Mouse (Mus musculus): Measurements from ENCODE around the gene Psmd2. TPM values are rescaled to one million over a fixed set of nuclear protein-coding genes. Genes with fewer than 3 reads are reported as not detected.

Psmd2 gene
- 527 and 536 TPM in 2 replicates for polyA plus RNA-seq (2016; fragmentation: Nextera tagmentation; extraction: Ambion mirVana)

DNA sequence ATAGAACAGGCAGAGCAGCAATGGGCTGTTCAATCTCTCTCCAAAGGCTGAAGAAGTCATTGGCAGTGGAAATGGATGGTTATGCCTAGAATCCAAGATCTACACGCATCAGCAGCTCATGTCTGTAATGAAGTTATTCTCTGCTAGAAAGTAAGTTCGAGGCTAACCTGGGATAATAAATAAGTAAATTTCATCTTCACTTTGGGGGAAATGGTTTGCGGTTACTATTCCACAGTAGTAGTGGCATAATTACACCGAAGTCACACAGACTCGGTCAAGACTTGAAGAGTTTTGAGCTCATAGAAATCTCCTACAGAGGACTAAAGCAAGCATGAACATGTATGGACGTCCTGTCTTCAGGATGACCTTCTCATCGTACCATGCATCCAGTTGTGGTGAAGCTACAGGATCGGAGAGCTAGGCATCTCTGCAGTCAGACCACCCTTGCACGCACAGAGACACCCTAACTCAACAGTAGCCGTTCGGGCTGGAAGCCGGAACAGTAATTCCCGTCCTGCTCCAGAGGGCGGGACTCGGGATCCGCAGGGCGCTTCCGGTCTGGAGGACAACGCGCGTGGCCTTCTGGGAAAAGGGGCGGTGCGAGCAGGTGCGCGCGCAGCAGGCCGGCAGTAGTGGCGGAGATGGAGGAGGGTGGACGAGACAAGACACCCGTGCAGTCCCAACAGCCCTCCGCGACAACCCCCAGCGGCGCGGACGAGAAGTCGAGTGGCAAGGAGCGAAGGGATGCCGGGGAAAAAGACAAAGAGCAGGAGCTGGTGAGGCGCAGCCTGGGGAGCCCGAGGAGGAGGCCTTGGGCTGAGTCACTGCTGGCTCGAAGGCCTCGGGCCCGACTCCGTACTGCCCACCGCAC lies at the start of gene Psmd2:
Gene Psmd2, plus strand, starts transcription at position 577 of the 871 bp plus-strand sequence.
- H3K4me1 ChIP-seq = peaks cover 17% of the 10 kb centered on the region
- H3K27ac ChIP-seq (replicated peaks) = peak within 1 kb of the TSS; percentile 90
- peak within 1 kb of the TSS; percentile 95 for H3K4me3 ChIP-seq
- no peaks in the 10 kb centered on the region for H3K27me3 ChIP-seq (ENCODE audit: low read depth, poor library complexity, severe bottlenecking)
- DNase-seq (ENCODE audit: low spot score) = peak; percentile 96
- H3K36me3 ChIP-seq = peaks cover 32% of the 10 kb centered on the region
- no peaks in the 10 kb centered on the region for H3K9me3 ChIP-seq (replicated peaks)
- WGBS = 2% methylated on average over 46 of the region's 46 CpGs

- no peaks in the 10 kb centered on the region for H3K9me3 ChIP-seq (replicated peaks)
- 89% methylated on average over 9 of the region's 9 CpGs for WGBS
Measured at GRCm38 (mm10) chr16:20604705-20605104, 46.7 kb upstream of the Psmd2 start.

GRCm38 (mm10) chr16:20610501-20611356 lies 40.7 kb upstream of the Psmd2 start:
- H3K4me1 ChIP-seq = peaks cover 37% of the 10 kb centered on the region
- WGBS = under 1% methylated on average over 28 of the region's 28 CpGs
- H3K27ac ChIP-seq (replicated peaks) = peak overlapping the region; percentile 96
- H3K36me3 ChIP-seq = peaks cover 37% of the 10 kb centered on the region
- peak overlapping the region; percentile 91 for H3K4me3 ChIP-seq
- no peaks in the 10 kb centered on the region for H3K27me3 ChIP-seq (ENCODE audit: low read depth, poor library complexity, severe bottlenecking)
- peak; percentile 83 for DNase-seq (ENCODE audit: low spot score)
- no peaks in the 10 kb centered on the region for H3K9me3 ChIP-seq (replicated peaks)

More at GRCm38 (mm10) chr16:20604705-20605104, 46.7 kb upstream of the Psmd2 start:
- Histone ChIP-seq H3K27ac (replicated peaks) (no peak overlapping the region), H3K4me3 (no peak overlapping the region), H3K36me3 (peaks cover 56% of the 10 kb centered on the region), H3K27me3 (ENCODE audit: low read depth, poor library complexity, severe bottlenecking) (no peaks in the 10 kb centered on the region), H3K4me1 (peaks cover 15% of the 10 kb centered on the region)
- no peak for DNase-seq (ENCODE audit: low spot score)

DNA sequence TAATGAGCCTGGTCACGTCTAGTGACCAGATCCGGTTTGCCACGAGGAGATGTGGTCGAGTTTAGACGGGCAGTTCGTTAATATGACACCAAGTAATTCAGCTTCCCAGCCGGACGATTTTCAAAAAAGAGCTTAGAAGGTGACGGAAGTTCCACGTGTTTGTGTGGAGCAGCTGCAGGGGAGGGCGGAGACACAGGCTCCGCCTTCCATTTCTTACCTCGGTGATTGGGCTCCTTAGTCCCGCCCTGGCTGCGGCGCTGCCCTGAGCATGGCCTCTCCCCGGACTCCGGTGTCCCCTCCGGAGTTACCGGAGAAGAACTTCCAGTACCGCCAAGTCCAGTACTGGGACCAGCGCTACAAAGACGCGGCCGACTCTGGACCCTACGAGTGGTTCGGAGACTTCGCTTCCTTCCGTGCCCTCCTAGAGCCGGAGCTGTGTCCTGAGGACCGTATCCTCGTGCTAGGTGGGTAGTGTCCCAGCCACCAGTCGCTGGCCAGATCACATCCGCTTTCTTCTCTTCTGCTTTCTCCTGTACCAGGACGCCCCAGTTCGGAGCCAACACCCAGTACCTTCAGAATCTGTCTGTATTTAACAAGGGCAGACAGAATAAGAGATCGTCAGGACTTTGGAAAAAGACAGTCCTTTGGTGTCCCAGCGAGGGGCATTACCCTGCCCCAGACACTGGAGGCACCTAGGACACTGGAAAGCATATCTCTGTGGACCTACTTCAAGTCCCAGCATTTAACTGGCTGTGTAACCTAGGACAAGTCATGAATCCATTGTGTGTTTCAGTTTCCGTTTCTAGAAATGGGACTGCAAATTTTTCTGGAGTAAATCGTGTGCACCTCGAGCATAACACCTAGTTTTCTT lies 39.9 kb upstream of the Psmd2 start, which contains the start of the genes Eef1akmt4, Gm49333 and Alg3:
Gene Eef1akmt4, plus strand, starts transcription at position 237 of the 871 bp plus-strand sequence.
Gene Gm49333, plus strand, starts transcription at position 254 of the 871 bp plus-strand sequence.
Gene Alg3, minus strand, starts transcription at position 379 of the 871 bp plus-strand sequence.
- Histone ChIP-seq H3K4me1 (peaks cover 37% of the 10 kb centered on the region), H3K27me3 (ENCODE audit: low read depth, poor library complexity, severe bottlenecking) (no peaks in the 10 kb centered on the region), H3K27ac (replicated peaks) (peak within 1 kb of the TSS; percentile 96), H3K4me3 (peak within 1 kb of the TSS; percentile 91), H3K36me3 (peaks cover 33% of the 10 kb centered on the region), H3K9me3 (replicated peaks) (no peaks in the 10 kb centered on the region)
- DNase-seq (ENCODE audit: low spot score) = peak; percentile 90
- WGBS = 2% methylated on average over 41 of the region's 41 CpGs

DNA sequence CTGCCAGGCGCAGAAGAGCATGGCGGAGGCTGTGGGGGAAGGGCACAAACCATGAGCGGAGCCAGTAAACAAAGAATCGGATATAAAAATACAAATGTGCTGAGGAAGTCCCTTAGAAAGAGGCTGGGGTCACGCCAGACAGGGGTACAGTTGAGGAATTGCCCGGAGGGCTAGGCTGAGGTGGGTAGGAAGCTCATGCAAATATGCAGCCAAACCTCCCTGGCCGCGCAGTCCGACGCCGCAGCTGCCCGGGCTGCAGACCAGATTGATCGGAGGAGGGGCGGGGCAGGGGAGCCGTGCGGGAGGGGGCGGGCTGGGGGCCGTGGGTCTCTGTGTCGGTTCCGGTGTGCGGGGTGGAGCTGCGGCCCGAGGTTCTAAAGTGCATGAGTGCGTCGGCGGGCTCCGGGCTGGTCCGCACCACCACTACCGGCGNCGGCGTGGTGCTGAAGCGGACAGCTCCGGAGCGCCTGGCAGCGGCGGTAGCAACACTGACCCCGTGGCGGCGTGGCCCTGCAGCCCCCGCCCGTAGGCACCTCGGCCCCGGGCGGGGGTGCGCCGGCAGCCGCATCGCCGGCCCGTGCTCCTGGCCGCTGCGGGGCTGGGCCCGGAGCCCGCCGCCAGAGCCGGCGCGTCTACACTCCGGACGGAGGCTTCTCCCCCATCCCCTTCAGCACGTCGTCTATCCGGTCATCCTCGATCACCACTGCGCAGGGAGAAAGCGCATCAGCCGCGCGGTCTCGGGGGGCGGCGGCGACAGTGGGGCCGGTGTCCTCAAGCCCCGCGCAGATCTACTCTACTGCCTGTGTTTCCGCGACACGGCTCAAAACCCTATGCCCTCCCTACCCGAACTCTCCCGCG lies 31.7 kb upstream of the Psmd2 start:
- DNase-seq (ENCODE audit: low spot score) = peak; percentile 68
- H3K4me1 ChIP-seq = peaks cover 45% of the 10 kb centered on the region

GRCm38 (mm10) chr16:20620399-20620735 lies 31.1 kb upstream of the Psmd2 start:
- WGBS = 0% methylated on average over 9 of the region's 9 CpGs
- DNase-seq (ENCODE audit: low spot score) = no peak
- Histone ChIP-seq H3K27ac (replicated peaks) (peak overlapping the region; percentile 95), H3K36me3 (peaks cover 20% of the 10 kb centered on the region), H3K27me3 (ENCODE audit: low read depth, poor library complexity, severe bottlenecking) (peaks cover 27% of the 10 kb centered on the region), H3K4me1 (peaks cover 45% of the 10 kb centered on the region), H3K4me3 (peak overlapping the region; percentile 86), H3K9me3 (replicated peaks) (no peaks in the 10 kb centered on the region)

More for the DNA sequence above, 31.7 kb upstream of the Psmd2 start:
- H3K9me3 ChIP-seq (replicated peaks) = no peaks in the 10 kb centered on the region
- peak overlapping the region; percentile 86 for H3K4me3 ChIP-seq
- peak overlapping the region; percentile 95 for H3K27ac ChIP-seq (replicated peaks)
- peaks cover 27% of the 10 kb centered on the region for H3K27me3 ChIP-seq (ENCODE audit: low read depth, poor library complexity, severe bottlenecking)
- H3K36me3 ChIP-seq = peaks cover 20% of the 10 kb centered on the region
- 2% methylated on average over 82 of the region's 83 CpGs for WGBS

DNA sequence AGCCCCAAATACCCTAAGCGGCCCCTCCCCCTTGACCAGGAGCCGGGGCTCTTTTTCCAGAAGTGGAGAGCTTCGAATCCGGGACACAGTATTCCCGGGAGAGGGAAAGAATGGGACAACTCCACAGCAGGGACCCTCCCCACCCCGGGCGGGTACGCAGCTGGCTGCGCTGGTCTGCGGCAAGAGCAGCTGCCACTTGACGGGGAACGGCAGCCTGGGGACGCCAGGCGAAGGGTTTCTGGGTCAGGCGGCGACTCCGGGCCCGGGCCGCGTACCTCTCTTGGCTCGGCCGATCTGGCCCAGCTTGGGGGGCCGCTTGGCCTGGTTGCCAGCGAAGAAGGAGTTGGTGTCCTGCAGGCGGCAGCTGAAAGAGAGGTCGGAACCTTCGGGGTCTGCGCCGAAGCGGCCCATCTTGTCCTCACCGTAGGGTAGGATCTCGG lies 30.7 kb upstream of the Psmd2 start:
- peak overlapping the region; percentile 95 for H3K27ac ChIP-seq (replicated peaks)
- H3K36me3 ChIP-seq = peaks cover 20% of the 10 kb centered on the region
- H3K4me1 ChIP-seq = peaks cover 45% of the 10 kb centered on the region
- H3K4me3 ChIP-seq = peak overlapping the region; percentile 86
- DNase-seq (ENCODE audit: low spot score) = peak; percentile 77
- no peaks in the 10 kb centered on the region for H3K9me3 ChIP-seq (replicated peaks)
- WGBS = under 1% methylated on average over 32 of the region's 32 CpGs
- peaks cover 27% of the 10 kb centered on the region for H3K27me3 ChIP-seq (ENCODE audit: low read depth, poor library complexity, severe bottlenecking)

DNA sequence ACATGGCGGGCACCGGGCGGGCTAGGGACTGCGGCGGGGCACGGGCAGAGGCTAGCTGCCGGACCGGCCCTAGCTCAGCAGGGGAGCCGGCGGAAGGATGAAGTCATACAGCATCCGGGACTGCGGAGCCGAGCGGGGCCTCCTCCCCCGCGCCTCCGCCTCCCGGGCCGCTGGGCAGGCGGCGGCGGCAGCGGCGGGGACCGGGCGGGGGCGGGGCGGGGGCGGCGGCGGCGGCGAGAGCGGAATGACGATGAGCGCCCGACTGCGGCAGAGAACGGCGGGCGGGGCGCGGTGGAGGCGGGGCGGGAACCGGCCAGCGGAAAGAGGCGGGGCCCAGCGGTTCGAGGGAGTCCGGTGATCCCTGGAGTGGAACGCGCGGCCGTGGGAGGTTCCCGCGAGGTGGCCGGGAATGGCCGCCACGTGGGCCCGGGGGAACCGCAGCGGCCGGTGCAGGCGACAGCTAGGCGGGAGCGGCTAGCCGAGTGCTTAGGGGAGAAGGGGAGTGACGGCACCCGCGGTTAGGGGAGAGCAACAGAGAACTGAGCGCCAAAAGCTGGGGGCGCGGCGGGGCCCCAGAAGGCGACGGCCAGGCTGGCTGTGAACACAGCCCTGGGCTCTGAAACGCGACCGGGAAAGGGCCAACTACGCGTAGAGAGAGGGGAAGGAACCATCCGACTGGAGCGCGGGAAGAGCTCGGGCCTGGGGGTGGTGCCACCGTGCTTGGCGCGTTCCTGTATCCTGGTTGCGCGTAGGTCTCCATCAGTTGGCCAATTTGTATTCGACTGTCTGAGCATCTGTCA lies 30.1 kb upstream of the Psmd2 start, which contains the start of gene Camk2n2:
Gene Camk2n2, minus strand, starts transcription at position 97 of the 800 bp plus-strand sequence.
- WGBS = under 1% methylated on average over 85 of the region's 92 CpGs
- peak within 1 kb of the TSS; percentile 86 for H3K4me3 ChIP-seq

DNA sequence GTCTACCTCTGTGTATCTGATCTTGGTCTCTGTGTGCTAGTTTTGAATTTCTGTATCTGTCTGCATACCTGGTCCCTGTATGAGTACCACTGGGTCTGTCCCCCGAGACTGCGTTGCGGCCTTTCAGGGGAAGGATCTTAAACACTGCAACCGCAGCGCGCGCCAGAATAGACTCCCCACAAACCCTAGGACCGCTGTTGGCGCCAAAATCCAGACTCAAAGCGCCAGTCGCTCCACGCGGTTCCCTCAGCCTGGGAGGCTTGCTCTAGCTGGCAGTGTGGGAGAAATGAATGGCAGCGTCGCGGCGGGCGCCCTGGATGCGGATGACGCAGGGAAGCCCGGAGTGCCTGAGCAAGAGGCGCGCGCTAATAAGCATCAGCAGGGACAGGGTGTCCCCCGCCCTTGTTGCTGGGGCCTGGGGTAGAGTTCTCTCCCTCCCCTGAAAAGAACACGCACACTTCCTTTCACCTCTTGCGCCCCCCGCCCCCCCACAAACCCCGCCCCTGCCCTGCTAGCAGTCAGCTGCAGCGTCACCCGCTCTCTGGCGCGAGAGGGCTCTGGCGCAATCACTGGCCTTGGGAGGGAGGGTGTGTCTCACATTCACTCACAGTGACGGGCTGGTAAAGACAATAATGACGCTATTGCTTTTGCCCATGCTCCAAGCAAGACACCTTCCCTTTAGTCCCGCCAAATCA lies 29.3 kb upstream of the Psmd2 start:
- peaks cover 45% of the 10 kb centered on the region for H3K4me1 ChIP-seq
- H3K27ac ChIP-seq (replicated peaks) = peak overlapping the region; percentile 95
- H3K27me3 ChIP-seq (ENCODE audit: low read depth, poor library complexity, severe bottlenecking) = peaks cover 27% of the 10 kb centered on the region
- under 1% methylated on average over 35 of the region's 37 CpGs for WGBS
- peaks cover 15% of the 10 kb centered on the region for H3K36me3 ChIP-seq
- H3K4me3 ChIP-seq = peak overlapping the region; percentile 86
- no peaks in the 10 kb centered on the region for H3K9me3 ChIP-seq (replicated peaks)
- peak; percentile 78 for DNase-seq (ENCODE audit: low spot score)

More for the DNA sequence above, 30.1 kb upstream of the Psmd2 start, which contains the start of gene Camk2n2:
- no peaks in the 10 kb centered on the region for H3K9me3 ChIP-seq (replicated peaks)
- H3K4me1 ChIP-seq = peaks cover 45% of the 10 kb centered on the region
- peak within 1 kb of the TSS; percentile 95 for H3K27ac ChIP-seq (replicated peaks)
- DNase-seq (ENCODE audit: low spot score) = peak; percentile 77
- peaks cover 16% of the 10 kb centered on the region for H3K36me3 ChIP-seq
- H3K27me3 ChIP-seq (ENCODE audit: low read depth, poor library complexity, severe bottlenecking) = peaks cover 27% of the 10 kb centered on the region

DNA sequence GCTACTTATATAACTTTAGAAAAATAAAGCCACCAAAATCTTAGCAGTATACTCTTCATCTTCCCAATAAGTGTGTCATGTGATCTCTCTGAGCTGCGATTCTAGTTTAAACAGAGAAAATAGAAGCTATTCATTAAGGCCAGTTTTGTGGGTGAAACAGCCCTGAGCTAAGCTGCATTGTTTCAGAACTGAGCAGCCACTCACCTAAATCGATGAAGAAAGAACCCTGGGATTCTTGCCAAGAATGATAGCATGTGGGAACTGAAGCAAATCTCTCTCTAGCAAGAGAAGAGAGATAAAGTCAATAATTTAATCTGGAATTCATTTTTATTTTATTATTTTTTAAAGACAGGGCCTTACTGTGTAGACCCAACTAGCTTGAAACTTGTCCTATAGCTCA lies 28.2 kb upstream of the Psmd2 start:
- no peak overlapping the region for H3K27ac ChIP-seq (replicated peaks)
- H3K9me3 ChIP-seq (replicated peaks) = no peaks in the 10 kb centered on the region
- H3K4me1 ChIP-seq = peaks cover 45% of the 10 kb centered on the region
- peaks cover 28% of the 10 kb centered on the region for H3K27me3 ChIP-seq (ENCODE audit: low read depth, poor library complexity, severe bottlenecking)
- H3K4me3 ChIP-seq = no peak overlapping the region
- peaks cover 7% of the 10 kb centered on the region; the same call in 1 of the 2 replicates for H3K36me3 ChIP-seq
- no peak for DNase-seq (ENCODE audit: low spot score)
- WGBS = 63% methylated on average over 2 of the region's 2 CpGs
